Mouse (Mus musculus) stomach, postnatal 0 days (tissue): ENCODE measurements around the gene Camk1.

ENCODE experiments used
- CTCF ChIP-seq: IDR thresholded peaks from 2 replicates; pipeline ENCODE4 v1.5.1; 2016; ENCODE audit warnings: antibody characterized with exemption, low read depth, mild to moderate bottlenecking, moderate library complexity
- EP300 ChIP-seq: optimal IDR thresholded peaks from 2 replicates; pipeline ENCODE3; 2016; ENCODE audit warnings: antibody characterized with exemption

- TF ChIP-seq CTCF (no peak), EP300 (no peak)
These were observed 45.2 kb upstream of the Camk1 start, which contains the start of gene Ttll3 for GRCm38 (mm10) chr6:113388960-113389359.
